Mouse (Mus musculus): ENCODE measurements at regions not wholly inside any gene's neighbourhood (a gene's known extent, or its start where the extent isn't known, plus 50 kb on each side); places are given as distances from the start of the nearest gene placed in this dataset.
A peak's percentile ranks its signal among the peaks of the same experiment; 100 is the strongest.
"Not testable (repeated sequence)": the region's sequence is repeated elsewhere in the genome, so short reads cannot be mapped to it uniquely, and the experiment has no call there.

- ATAC-seq (ENCODE audit: insufficient number of reproducible peaks, low FRiP score, low TSS enrichment), result no peak
Observed at GRCm38 (mm10) chr14:113838237-113838636, 523.8 kb downstream of the Tpm3-rs7 start.

GRCm38 (mm10) chr14:113847836-113848235 lies 533.4 kb downstream of the Tpm3-rs7 start:
- not testable (repeated sequence) for ATAC-seq (ENCODE audit: insufficient number of reproducible peaks, low FRiP score, low TSS enrichment)

- no peak for ATAC-seq (ENCODE audit: insufficient number of reproducible peaks, low FRiP score, low TSS enrichment)
Observed at GRCm38 (mm10) chr14:113852988-113853387, 538.6 kb downstream of the Tpm3-rs7 start.

GRCm38 (mm10) chr14:113867123-113868019 lies 553.0 kb downstream of the Tpm3-rs7 start:
- no peak for ATAC-seq (ENCODE audit: insufficient number of reproducible peaks, low FRiP score, low TSS enrichment)

- no peak for ATAC-seq (ENCODE audit: insufficient number of reproducible peaks, low FRiP score, low TSS enrichment)
Observed at GRCm38 (mm10) chr14:113883581-113883980, 569.2 kb downstream of the Tpm3-rs7 start.

GRCm38 (mm10) chr14:113886925-113887871 lies 572.8 kb downstream of the Tpm3-rs7 start:
- ATAC-seq (ENCODE audit: insufficient number of reproducible peaks, low FRiP score, low TSS enrichment), result peak; percentile 87

- no peak for ATAC-seq (ENCODE audit: insufficient number of reproducible peaks, low FRiP score, low TSS enrichment)
Observed at GRCm38 (mm10) chr14:113930779-113931178, 616.4 kb downstream of the Tpm3-rs7 start.

GRCm38 (mm10) chr14:113933841-113934240 lies 619.4 kb downstream of the Tpm3-rs7 start:
- no peak for ATAC-seq (ENCODE audit: insufficient number of reproducible peaks, low FRiP score, low TSS enrichment)
